ENCODE assay signal across 8 mouse cellular contexts in genomic region chr7:36974573-36974972, GRCm38 (mm10).
A peak's percentile ranks its signal among the peaks of the same experiment; 100 is the strongest.
DNase-seq lines count a peak whose midpoint lies in the region; ATAC-seq and TF ChIP-seq lines count a peak whose summit lies in the region.

No protein-coding gene starts in this region.

- H3K4me3 ChIP-seq in hindbrain, embryonic 11.5 days (ENCODE audit: low read depth, low read length) = no peak overlapping the region
- H3K4me3 ChIP-seq in hindbrain, embryonic 13.5 days = no peak overlapping the region
- H3K4me3 ChIP-seq in neural tube, embryonic 15.5 days (replicated peaks) = no peak overlapping the region
- no peak overlapping the region for H3K4me3 ChIP-seq in midbrain, postnatal 0 days (ENCODE audit: low read depth, low read length)

- peak; percentile 66 for DNase-seq in hindbrain, embryonic 11.5 days (ENCODE audit: low spot score)
- peak; percentile 56 for DNase-seq in neural tube, embryonic 10.5 days (ENCODE audit: extremely low spot score, low spot score)
- DNase-seq in embryo, embryonic 11 days = peak; percentile 60
- DNase-seq in midbrain, postnatal 0 days (ENCODE audit: low spot score) = no peak
- DNase-seq in thymus, postnatal 0 days (ENCODE audit: low spot score) = no peak
- no peak for DNase-seq in cerebellum, adult 18-20 months

- peak; percentile 63 for TF ChIP-seq CTCF in midbrain, postnatal 0 days (IDR thresholded peaks at IDR 0.05)

- H3K4me1 ChIP-seq in hindbrain, embryonic 11.5 days (replicated peaks; ENCODE audit: control insufficient read depth, insufficient read depth, low read length) = no peaks in the 10 kb centered on the region
- H3K4me1 ChIP-seq in hindbrain, embryonic 13.5 days (replicated peaks) = peaks cover 23% of the 10 kb centered on the region
- peaks cover 27% of the 10 kb centered on the region for H3K4me1 ChIP-seq in neural tube, embryonic 15.5 days
- no peaks in the 10 kb centered on the region for H3K4me1 ChIP-seq in midbrain, postnatal 0 days (ENCODE audit: insufficient read depth, low read length)

- no peak overlapping the region for H3K9ac ChIP-seq in hindbrain, embryonic 11.5 days (ENCODE audit: low read depth, low read length)
- H3K9ac ChIP-seq in hindbrain, embryonic 13.5 days = no peak overlapping the region
- no peak overlapping the region for H3K9ac ChIP-seq in neural tube, embryonic 15.5 days (replicated peaks)
- no peak overlapping the region for H3K9ac ChIP-seq in midbrain, postnatal 0 days (replicated peaks; ENCODE audit: low read length, poor library complexity, severe bottlenecking)

- WGBS in hindbrain, embryonic 11.5 days = 41% methylated on average over 4 of the region's 4 CpGs
- 41% methylated on average over 4 of the region's 4 CpGs for whole genome bisulfite sequencing in hindbrain, embryonic 13.5 days
- 55% methylated on average over 4 of the region's 4 CpGs for WGBS in neural tube, embryonic 15.5 days
- 53% methylated on average over 4 of the region's 4 CpGs for WGBS in midbrain, postnatal 0 days

- no peak overlapping the region for H3K27ac ChIP-seq in hindbrain, embryonic 11.5 days (ENCODE audit: low read depth, low read length)
- H3K27ac ChIP-seq in hindbrain, embryonic 13.5 days = no peak overlapping the region
- H3K27ac ChIP-seq in neural tube, embryonic 15.5 days (replicated peaks) = no peak overlapping the region
- no peak overlapping the region for H3K27ac ChIP-seq in midbrain, postnatal 0 days (ENCODE audit: low read depth, low read length)

- H3K27me3 ChIP-seq in hindbrain, embryonic 11.5 days (ENCODE audit: control insufficient read depth, insufficient read depth, low read length) = no peaks in the 10 kb centered on the region
- H3K27me3 ChIP-seq in hindbrain, embryonic 13.5 days = no peaks in the 10 kb centered on the region
- H3K27me3 ChIP-seq in neural tube, embryonic 15.5 days (replicated peaks) = no peaks in the 10 kb centered on the region
- no peaks in the 10 kb centered on the region for H3K27me3 ChIP-seq in midbrain, postnatal 0 days (ENCODE audit: insufficient read depth, low read length)

- ATAC-seq in hindbrain, embryonic 11.5 days (ENCODE audit: low FRiP score) = no peak
- no peak for ATAC-seq in hindbrain, embryonic 13.5 days (ENCODE audit: low FRiP score)
- ATAC-seq in neural tube, embryonic 15.5 days (ENCODE audit: low FRiP score) = no peak
- no peak for ATAC-seq in midbrain, postnatal 0 days (ENCODE audit: low FRiP score)

- H3K9me3 ChIP-seq in hindbrain, embryonic 11.5 days (ENCODE audit: control insufficient read depth, low read length) = no peaks in the 10 kb centered on the region
- H3K9me3 ChIP-seq in hindbrain, embryonic 13.5 days = no peaks in the 10 kb centered on the region
- no peaks in the 10 kb centered on the region for H3K9me3 ChIP-seq in neural tube, embryonic 15.5 days (replicated peaks)
- no peaks in the 10 kb centered on the region for H3K9me3 ChIP-seq in midbrain, postnatal 0 days (ENCODE audit: low read length)

- no peaks in the 10 kb centered on the region for H3K36me3 ChIP-seq in hindbrain, embryonic 11.5 days (ENCODE audit: control insufficient read depth, insufficient read depth, low read length)
- H3K36me3 ChIP-seq in hindbrain, embryonic 13.5 days = no peaks in the 10 kb centered on the region
- H3K36me3 ChIP-seq in neural tube, embryonic 15.5 days = no peaks in the 10 kb centered on the region
- no peaks in the 10 kb centered on the region for H3K36me3 ChIP-seq in midbrain, postnatal 0 days (ENCODE audit: insufficient read depth, low read length)

- H3K4me2 ChIP-seq in hindbrain, embryonic 11.5 days (replicated peaks; ENCODE audit: low read depth, low read length) = no peak overlapping the region
- no peak overlapping the region for H3K4me2 ChIP-seq in hindbrain, embryonic 13.5 days
- H3K4me2 ChIP-seq in neural tube, embryonic 15.5 days = no peak overlapping the region
- H3K4me2 ChIP-seq in midbrain, postnatal 0 days (ENCODE audit: low read depth, low read length, poor library complexity, severe bottlenecking) = no peak overlapping the region

Comparison
In these comparisons a context has a peak if more than half of its experiments do, and no peak if none do; other contexts are left out.
1. DNase-seq: peak in hindbrain, embryonic 11.5 days (single experiment), neural tube, embryonic 10.5 days (single experiment) and embryo, embryonic 11 days (single experiment); none in midbrain, postnatal 0 days (single experiment), thymus, postnatal 0 days (single experiment) and cerebellum, adult 18-20 months (0 of 2).